Mouse (Mus musculus) myocyte (in vitro differentiated cells): ENCODE data around the gene Amn. TPM values are rescaled to one million over a fixed set of nuclear protein-coding genes. Genes with fewer than 3 reads are reported as not detected.

ENCODE experiments used
- H3K27me3 ChIP-seq: one replicate; pipeline ENCODE4 v1.6.1; 2011; ENCODE audit not compliant: control insufficient read depth, insufficient read depth, insufficient read length
- H3K36me3 ChIP-seq: one replicate; pipeline ENCODE4 v1.6.1; 2011; ENCODE audit not compliant: control insufficient read depth, insufficient read depth
- H3K4me2 ChIP-seq: one replicate; pipeline ENCODE4 v1.6.1; 2011; ENCODE audit warnings: low read depth, control low read depth
- H3K4me3 ChIP-seq: one replicate; pipeline ENCODE4 v1.5.1; 2011; ENCODE audit warnings: mild to moderate bottlenecking, control low read depth, moderate library complexity
- H3K79me2 ChIP-seq: one replicate; pipeline ENCODE4 v1.6.1; 2011; ENCODE audit not compliant: control insufficient read depth, insufficient read depth
- H3ac ChIP-seq: one replicate; pipeline ENCODE4 v1.6.1; 2011; ENCODE audit not compliant: control insufficient read depth, insufficient read length
- CEBPB ChIP-seq: IDR thresholded peaks from 2 replicates; pipeline ENCODE4 v1.6.1; 2011; ENCODE audit warnings: mild to moderate bottlenecking, moderate library complexity; ENCODE audit not compliant: poor library complexity, insufficient read depth, severe bottlenecking
- E2F4 ChIP-seq: IDR thresholded peaks from one replicate; pipeline ENCODE4 v1.6.1; 2011; ENCODE audit warnings: mild to moderate bottlenecking, control low read depth, moderate library complexity; ENCODE audit not compliant: insufficient read depth
- MAX ChIP-seq: IDR thresholded peaks from one replicate; pipeline ENCODE4 v1.6.1; 2011; ENCODE audit warnings: low read depth, mild to moderate bottlenecking, control low read depth
- MYOD1 ChIP-seq, 3 experiments: IDR thresholded peaks; one replicate each; pipeline ENCODE4 v1.6.1; 2011; ENCODE audit warnings: control low read depth in 2 of 3, low read depth in 2 of 3, mild to moderate bottlenecking in 2 of 3, moderate library complexity in 1 of 3; ENCODE audit not compliant: insufficient read length in 2 of 3, control insufficient read depth in 1 of 3
- MYOG ChIP-seq, 3 experiments: IDR thresholded peaks; one replicate each; pipeline ENCODE4 v1.6.1; 2011; ENCODE audit warnings: control low read depth in 2 of 3, low read depth in 2 of 3, mild to moderate bottlenecking in 2 of 3; ENCODE audit not compliant: insufficient read length in 2 of 3, control insufficient read depth in 1 of 3, insufficient read depth in 1 of 3
- POLR2A ChIP-seq: IDR thresholded peaks from one replicate; pipeline ENCODE4 v1.6.1; 2011; ENCODE audit warnings: low read depth, mild to moderate bottlenecking, control low read depth, moderate library complexity; ENCODE audit not compliant: insufficient read length
- POLR2AphosphoS2 ChIP-seq: IDR thresholded peaks from one replicate; pipeline ENCODE4 v1.6.1; 2011; ENCODE audit warnings: low read depth, control low read depth; ENCODE audit not compliant: insufficient read length
- REST ChIP-seq: IDR thresholded peaks from one replicate; pipeline ENCODE4 v1.6.1; 2011; ENCODE audit warnings: mild to moderate bottlenecking, control low read depth, moderate library complexity; ENCODE audit not compliant: insufficient read depth, insufficient read length
- SRF ChIP-seq: IDR thresholded peaks from one replicate; pipeline ENCODE4 v1.6.1; 2011; ENCODE audit warnings: low read depth; ENCODE audit not compliant: control insufficient read depth, insufficient read length
- TCF12 ChIP-seq: IDR thresholded peaks from one replicate; pipeline ENCODE4 v1.6.1; 2011; ENCODE audit warnings: mild to moderate bottlenecking, control low read depth; ENCODE audit not compliant: poor library complexity, insufficient read depth, severe bottlenecking
- TCF3 ChIP-seq: IDR thresholded peaks from one replicate; pipeline ENCODE4 v1.6.1; 2011; ENCODE audit warnings: low read depth, control low read depth; ENCODE audit not compliant: insufficient read length
- USF1 ChIP-seq: IDR thresholded peaks from one replicate; pipeline ENCODE4 v1.6.1; 2011; ENCODE audit warnings: low read depth, mild to moderate bottlenecking, control low read depth, moderate library complexity
- polyA plus RNA-seq: library from polyadenylated mRNA; unstranded; fragments of >200 nt; fragmentation: generic; extraction: Trizol; gene quantifications from one replicate; pipeline ENCODE4 v1.2.1, GENCODE M21; 2012; ENCODE audit warnings: missing spikeins

Gene Amn
- polyA plus RNA-seq, 1 experiment: 0.13 TPM

DNA sequence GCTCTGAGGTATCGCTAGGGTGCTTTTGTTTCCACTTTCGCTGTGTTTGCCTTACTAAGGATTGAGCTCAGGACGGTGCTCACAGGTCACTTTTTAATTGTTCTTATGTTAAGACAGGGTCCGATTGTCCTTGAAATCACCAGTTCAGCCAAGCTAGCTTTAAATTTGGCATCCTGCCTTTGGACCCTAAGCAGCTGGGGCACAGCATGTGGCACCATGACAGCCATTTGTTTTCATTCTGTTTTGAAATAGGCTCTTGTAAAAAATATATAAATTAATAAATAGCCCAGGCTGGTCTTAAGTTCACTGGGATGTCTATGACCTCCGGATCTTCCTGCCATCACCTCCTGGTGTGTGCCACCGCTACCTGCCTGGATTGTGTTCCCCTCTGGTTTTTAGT is 25.8 kb upstream of the Amn start:
- Histone ChIP-seq H3K36me3 (peaks cover 4% of the 10 kb centered on the region), H3K27me3 (no peaks in the 10 kb centered on the region), H3ac (no peak overlapping the region), H3K4me3 (no peak overlapping the region), H3K79me2 (no peaks in the 10 kb centered on the region), H3K4me2 (no peak overlapping the region)
- TF ChIP-seq POLR2AphosphoS2 (no peak), CEBPB (no peak), USF1 (no peak)

DNA sequence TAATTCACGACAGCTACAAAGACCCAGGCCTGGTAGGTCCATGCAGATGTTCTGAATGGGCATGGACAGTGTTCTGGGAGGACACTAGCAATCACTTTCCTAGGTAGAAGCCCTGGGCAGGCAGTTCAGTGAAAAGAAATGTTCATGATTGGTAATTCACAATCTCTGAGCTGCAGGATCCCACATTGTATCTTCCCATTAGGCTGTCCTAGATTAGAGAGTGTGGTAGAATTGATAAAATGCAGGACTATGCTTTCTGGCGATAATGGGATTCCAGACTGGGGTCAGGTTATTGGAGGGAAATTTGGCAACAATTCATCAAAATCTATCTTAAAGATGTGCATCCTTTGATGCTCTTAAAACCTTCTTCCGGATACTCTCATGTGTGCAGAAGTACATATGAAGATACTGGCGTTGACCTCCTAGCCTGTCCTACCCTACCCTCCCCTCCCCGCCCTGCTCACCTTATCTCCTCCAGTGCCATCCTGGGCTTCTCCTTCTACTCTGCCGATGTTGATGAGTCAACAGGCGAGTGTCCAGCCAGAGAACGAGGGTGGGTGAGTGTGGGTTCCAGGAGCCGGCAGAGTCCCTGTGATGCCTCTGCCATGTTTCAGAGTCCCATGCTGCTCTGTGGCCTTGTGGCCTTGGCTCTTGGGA is 24.0 kb upstream of the Amn start:
- H3K27me3 ChIP-seq: no peaks in the 10 kb centered on the region
- no peak overlapping the region for H3ac ChIP-seq
- no peaks in the 10 kb centered on the region for H3K79me2 ChIP-seq
- H3K4me2 ChIP-seq: no peak overlapping the region
- TF ChIP-seq USF1 (no peak), CEBPB (no peak), MAX (no peak), TCF3 (no peak), MYOD1 (IDR thresholded peaks at IDR 0.05; ENCODE audit: control insufficient read depth in 1 of 3, insufficient read length in 2 of 3, low read depth in 2 of 3) (no peak), POLR2A (no peak), TCF12 (no peak), E2F4 (no peak), REST (no peak), SRF (no peak), POLR2AphosphoS2 (no peak), MYOG (IDR thresholded peaks at IDR 0.05; ENCODE audit: control insufficient read depth in 1 of 3, insufficient read depth in 1 of 3, insufficient read length in 2 of 3, low read depth in 2 of 3) (no peak)
- no peak overlapping the region for H3K4me3 ChIP-seq
- H3K36me3 ChIP-seq: peaks cover 4% of the 10 kb centered on the region

DNA sequence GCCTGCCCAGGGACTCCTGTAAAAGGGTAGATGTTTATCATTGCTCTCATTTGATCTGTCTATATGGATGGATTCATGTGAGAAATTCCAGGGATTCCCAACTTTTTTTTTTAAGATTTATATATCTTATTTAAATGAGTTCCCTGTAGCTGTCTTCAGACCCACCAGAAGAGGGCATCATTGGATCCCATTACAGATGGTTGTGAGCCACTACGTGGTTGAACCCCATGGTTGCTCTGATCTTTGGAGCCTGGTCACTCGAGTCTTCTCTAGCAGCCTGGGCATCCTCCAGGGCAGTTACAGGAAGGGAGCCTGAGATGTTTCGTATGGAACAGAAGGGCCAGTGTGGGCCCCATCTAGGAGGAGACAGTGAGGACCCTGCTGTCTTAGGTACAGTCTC is 21.8 kb upstream of the Amn start:
- Histone ChIP-seq H3ac (no peak overlapping the region), H3K27me3 (no peaks in the 10 kb centered on the region), H3K4me2 (no peak overlapping the region), H3K79me2 (no peaks in the 10 kb centered on the region), H3K36me3 (no peaks in the 10 kb centered on the region), H3K4me3 (no peak overlapping the region)
- no peak for TF ChIP-seq USF1
- no peak for TF ChIP-seq REST
- TF ChIP-seq CEBPB: no peak
- no peak for TF ChIP-seq MAX
- TF ChIP-seq POLR2A: no peak
- no peak for TF ChIP-seq TCF12

DNA sequence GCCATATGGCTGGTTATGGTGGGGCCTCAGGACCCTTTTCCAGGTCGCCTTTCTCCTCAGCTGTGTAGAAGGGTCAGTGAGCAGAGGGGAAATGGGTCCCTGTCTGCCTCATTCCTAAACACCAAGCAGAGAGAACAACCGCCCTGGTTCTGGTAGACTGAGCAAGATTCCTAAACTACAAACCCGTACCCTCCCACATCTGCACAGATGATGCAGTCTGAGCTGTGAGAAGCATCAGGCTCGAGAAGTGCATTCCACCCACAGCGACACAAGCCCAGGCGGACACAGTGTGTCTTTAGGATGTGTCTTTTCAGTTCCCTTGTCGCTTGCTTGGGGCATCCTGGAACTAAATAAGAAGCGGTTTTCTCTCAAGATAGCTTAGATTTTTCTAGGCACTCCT is 20.8 kb upstream of the Amn start:
- Histone ChIP-seq H3ac (no peak overlapping the region), H3K27me3 (no peaks in the 10 kb centered on the region), H3K79me2 (no peaks in the 10 kb centered on the region), H3K4me2 (no peak overlapping the region), H3K4me3 (no peak overlapping the region), H3K36me3 (no peaks in the 10 kb centered on the region)
- TF ChIP-seq MYOG (IDR thresholded peaks at IDR 0.05; ENCODE audit: control insufficient read depth in 1 of 3, insufficient read depth in 1 of 3, insufficient read length in 2 of 3, low read depth in 2 of 3): no peak
- no peak for TF ChIP-seq MYOD1 (IDR thresholded peaks at IDR 0.05; ENCODE audit: control insufficient read depth in 1 of 3, insufficient read length in 2 of 3, low read depth in 2 of 3)
- TF ChIP-seq REST: no peak
- no peak for TF ChIP-seq POLR2A
- TF ChIP-seq E2F4: no peak
- TF ChIP-seq SRF: no peak
- no peak for TF ChIP-seq CEBPB
- no peak for TF ChIP-seq USF1
- no peak for TF ChIP-seq TCF12
- no peak for TF ChIP-seq TCF3
- no peak for TF ChIP-seq MAX
- no peak for TF ChIP-seq POLR2AphosphoS2

DNA sequence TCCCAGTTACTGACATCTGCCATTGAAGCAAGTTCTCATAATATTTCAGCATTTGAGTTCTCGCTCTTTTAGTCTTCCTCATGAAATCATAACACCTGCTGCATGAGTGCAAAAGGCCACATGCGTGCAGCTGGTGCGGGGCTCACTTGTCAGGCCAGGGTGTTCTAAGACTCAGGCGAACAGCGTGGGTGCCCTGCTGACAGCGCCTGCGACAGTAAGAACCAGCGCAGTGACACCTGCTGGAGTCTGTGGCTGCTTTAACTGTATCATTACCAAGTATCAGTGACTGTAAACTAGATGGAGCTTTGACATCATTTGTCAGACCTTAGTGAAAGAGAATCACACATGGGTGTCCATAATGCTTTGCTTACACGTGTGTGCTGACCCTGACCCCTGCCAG is 19.7 kb upstream of the Amn start:
- Histone ChIP-seq H3K79me2 (no peaks in the 10 kb centered on the region), H3K27me3 (no peaks in the 10 kb centered on the region), H3K4me2 (no peak overlapping the region), H3K36me3 (peaks cover 8% of the 10 kb centered on the region), H3K4me3 (no peak overlapping the region), H3ac (no peak overlapping the region)
- TF ChIP-seq TCF3: no peak
- TF ChIP-seq MYOG (IDR thresholded peaks at IDR 0.05; ENCODE audit: control insufficient read depth in 1 of 3, insufficient read depth in 1 of 3, insufficient read length in 2 of 3, low read depth in 2 of 3): peak in 2 of 3 experiments; percentile 13 to 54
- no peak for TF ChIP-seq SRF
- no peak for TF ChIP-seq REST
- peak in 2 of 3 experiments; percentile 42 to 53 for TF ChIP-seq MYOD1 (IDR thresholded peaks at IDR 0.05; ENCODE audit: control insufficient read depth in 1 of 3, insufficient read length in 2 of 3, low read depth in 2 of 3)
- no peak for TF ChIP-seq E2F4
- TF ChIP-seq MAX: no peak
